In the genomic region with DNA sequence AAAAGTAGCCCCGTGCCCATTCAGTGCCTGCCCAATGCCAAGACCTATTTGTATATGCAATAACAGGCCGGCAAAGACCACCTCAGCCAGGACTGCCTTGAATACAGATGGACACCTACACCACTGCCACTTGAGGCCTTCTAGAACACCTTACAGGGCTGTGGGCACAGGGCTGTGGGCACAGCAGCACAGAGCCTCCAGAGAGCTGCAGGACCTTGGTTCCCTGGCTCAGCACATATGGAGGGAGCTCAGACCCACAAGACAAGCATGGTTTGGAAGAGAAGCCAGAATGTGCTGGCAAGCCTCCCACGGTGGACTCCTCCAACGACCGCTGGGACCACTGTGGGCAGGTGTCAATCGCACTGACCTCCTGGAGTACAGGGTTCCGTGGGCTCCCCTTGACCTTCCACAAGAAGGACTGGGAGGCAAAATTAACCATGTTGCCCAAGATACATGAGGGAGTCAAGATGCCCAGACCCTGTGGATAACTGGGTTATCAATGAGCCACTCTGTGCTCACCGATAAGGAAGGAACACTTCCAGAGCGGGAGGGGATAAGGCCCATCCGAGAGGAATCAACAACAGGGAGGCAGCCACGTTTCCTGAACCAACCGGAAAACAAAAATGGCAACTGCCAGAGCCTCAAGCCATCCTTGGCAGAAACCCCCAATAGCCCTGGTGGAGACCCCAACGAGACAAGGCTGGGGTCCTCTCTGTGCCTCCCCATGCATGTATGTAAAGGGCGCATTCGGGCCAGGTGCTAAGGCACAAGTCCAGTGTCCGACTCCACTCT, we compare ENCODE assay signal across 9 mouse cellular contexts. TPM values are rescaled to one million over a fixed set of nuclear protein-coding genes. Genes with fewer than 3 reads are reported as not detected.
A peak's percentile ranks its signal among the peaks of the same experiment; 100 is the strongest.
DNase-seq lines count a peak whose midpoint lies in the region; ATAC-seq lines count a peak whose summit lies in the region.
"Had no signal": no experiment of that assay in that cellular context is flagged by ENCODE, and none has a peak within 500 bp of the region (broad histone marks: within the 10 kb centered on the region; RNA-seq: fewer than 3 reads in every experiment).

No protein-coding gene starts in this region.

- peaks cover 3% of the 10 kb centered on the region for H3K27me3 ChIP-seq in heart, embryonic 13.5 days (replicated peaks)
- H3K27me3 ChIP-seq in forebrain, embryonic 14.5 days (replicated peaks; ENCODE audit: control insufficient read depth, insufficient read depth, low read length): no peaks in the 10 kb centered on the region
- H3K27me3 ChIP-seq in liver, embryonic 15.5 days: peaks cover 56% of the 10 kb centered on the region

- 59% methylated on average over 16 of the region's 16 CpGs for WGBS in heart, embryonic 13.5 days
- WGBS in forebrain, embryonic 14.5 days: 65% methylated on average over 16 of the region's 16 CpGs
- WGBS in liver, embryonic 15.5 days (ENCODE audit: insufficient replicate concordance): 69% methylated on average over 16 of the region's 16 CpGs

- H3K4me3 ChIP-seq in heart, embryonic 13.5 days: 0 out of 2 replicates have a peak overlapping the region, but pooled peaks have one; percentile 13
- H3K4me3 ChIP-seq in forebrain, embryonic 14.5 days (ENCODE audit: low read depth, low read length): peak overlapping the region; percentile 74; the same call in 1 of the 2 replicates
- no peak overlapping the region for H3K4me3 ChIP-seq in liver, embryonic 15.5 days (replicated peaks)

- H3K9ac ChIP-seq in heart, embryonic 13.5 days: peak overlapping the region; percentile 88; the same call in 1 of the 2 replicates
- H3K9ac ChIP-seq in forebrain, embryonic 14.5 days (ENCODE audit: low read length): peak overlapping the region; percentile 51
- H3K9ac ChIP-seq in liver, embryonic 15.5 days: no peak overlapping the region

- peak overlapping the region; percentile 96 for H3K4me2 ChIP-seq in heart, embryonic 13.5 days
- H3K4me2 ChIP-seq in forebrain, embryonic 14.5 days (ENCODE audit: low read length): peak overlapping the region; percentile 97
- peak overlapping the region; percentile 40; the same call in 1 of the 2 replicates for H3K4me2 ChIP-seq in liver, embryonic 15.5 days

- peaks cover 83% of the 10 kb centered on the region for H3K4me1 ChIP-seq in heart, embryonic 13.5 days
- peaks cover 46% of the 10 kb centered on the region for H3K4me1 ChIP-seq in forebrain, embryonic 14.5 days (ENCODE audit: control insufficient read depth, insufficient read depth, low read length)
- H3K4me1 ChIP-seq in liver, embryonic 15.5 days (replicated peaks): peaks cover 76% of the 10 kb centered on the region

- H3K27ac ChIP-seq in heart, embryonic 13.5 days (replicated peaks): no peak overlapping the region
- H3K27ac ChIP-seq in forebrain, embryonic 14.5 days (ENCODE audit: low read depth, low read length): no peak overlapping the region
- no peak overlapping the region for H3K27ac ChIP-seq in liver, embryonic 15.5 days (replicated peaks)
- H3K27ac ChIP-seq: macrophage had no signal

- intact Hi-C loops in heart, postnatal 36 days (cut with DNase I): loop anchor here (2.0 kb wide), 1 partner anchor 27 kb away; no protein-coding TSS in a partner anchor
- intact Hi-C loops in gastrocnemius, postnatal 14 days (cut with DNase I; ENCODE audit: low total_unique reads): no loop called here

- no peaks in the 10 kb centered on the region for H3K36me3 ChIP-seq in heart, embryonic 13.5 days
- H3K36me3 ChIP-seq in forebrain, embryonic 14.5 days (ENCODE audit: control insufficient read depth, insufficient read depth, low read length): no peaks in the 10 kb centered on the region
- no peaks in the 10 kb centered on the region for H3K36me3 ChIP-seq in liver, embryonic 15.5 days (replicated peaks)

- no peaks in the 10 kb centered on the region for H3K9me3 ChIP-seq in heart, embryonic 13.5 days
- no peaks in the 10 kb centered on the region for H3K9me3 ChIP-seq in forebrain, embryonic 14.5 days (replicated peaks; ENCODE audit: control insufficient read depth, low read length)
- H3K9me3 ChIP-seq in liver, embryonic 15.5 days (replicated peaks): no peaks in the 10 kb centered on the region

- ATAC-seq in heart, embryonic 13.5 days (ENCODE audit: extremely low read depth, insufficient number of reproducible peaks, low FRiP score, low TSS enrichment): no peak
- ATAC-seq in forebrain, embryonic 14.5 days: no peak
- no peak for ATAC-seq in liver, embryonic 15.5 days (ENCODE audit: insufficient read depth)
- ATAC-seq in megakaryocyte, adult 5-6 weeks (ENCODE audit: poor library complexity, severe bottlenecking): no peak

- no peak for DNase-seq in heart, postnatal 36 days
- DNase-seq in cerebellum, postnatal 14 days: peak; percentile 62 to 70
- DNase-seq in forebrain, embryonic 14.5 days (ENCODE audit: low spot score): no peak
- DNase-seq in ovary, postnatal 36 days (ENCODE audit: low spot score): no peak
- DNase-seq in gastrocnemius, postnatal 14 days: no peak

RNA-seq across cellular contexts. Expression of a gene that starts 3.7 kb away (rescaled TPM):
- polyA plus RNA-seq in heart, embryonic 13.5 days (2015; fragmentation: Nextera tagmentation; extraction: Ambion mirVana): 4.9 and 5.8 TPM in 2 replicates
- total RNA-seq in heart, postnatal 36 days (2021): 10 to 100 TPM; 33.6 to 38.9 TPM
- polyA plus RNA-seq in forebrain, embryonic 14.5 days (2014; fragmentation: Nextera tagmentation; extraction: Ambion mirVana): 13.6 and 14.5 TPM in 2 replicates
- 1.1 and 1.4 TPM in 2 replicates for polyA plus RNA-seq in liver, embryonic 15.5 days (2015; fragmentation: Nextera tagmentation; extraction: Ambion mirVana)
- 0.04 and 0.05 TPM in 2 replicates for total RNA-seq in megakaryocyte, adult 5-6 weeks (2015)
- 0.11 and 0.37 TPM in 2 replicates for total RNA-seq in megakaryocyte, adult 5-6 weeks (2017)
- total RNA-seq in gastrocnemius, postnatal 14 days (2021): 1 to 10 TPM; 5.4 to 5.7 TPM

RNA-seq across cellular contexts. Expression of a gene that starts 34.5 kb away (rescaled TPM):
- 0.71 and 1.1 TPM in 2 replicates for polyA plus RNA-seq in heart, embryonic 13.5 days (2015; fragmentation: Nextera tagmentation; extraction: Ambion mirVana)
- 1 to 10 TPM in 1 of 2 experiments, under 1 TPM in 1; 0.94 to 1.6 TPM for total RNA-seq in heart, postnatal 36 days (2021)
- polyA plus RNA-seq in forebrain, embryonic 14.5 days (2014; fragmentation: Nextera tagmentation; extraction: Ambion mirVana): 1.0 and 1.4 TPM in 2 replicates
- polyA plus RNA-seq in liver, embryonic 15.5 days (2015; fragmentation: Nextera tagmentation; extraction: Ambion mirVana): 0.03 and 0.09 TPM in 2 replicates
- total RNA-seq in megakaryocyte, adult 5-6 weeks (2015): not detected in 2 replicates
- not detected in 2 replicates for total RNA-seq in megakaryocyte, adult 5-6 weeks (2017)
- total RNA-seq in gastrocnemius, postnatal 14 days (2021): 1 to 10 TPM in 1 of 2 experiments, under 1 TPM in 1; 0.55 to 1.2 TPM
- polyA plus RNA-seq: macrophage had no signal

Comparison
In these comparisons a context has a peak if more than half of its experiments do, and no peak if none do; other contexts are left out.
1. H3K4me2 ChIP-seq: peak in every context shown above with its lines; median percentile 97 in forebrain, embryonic 14.5 days; 96 in heart, embryonic 13.5 days; 40 in liver, embryonic 15.5 days.
2. DNase-seq: peak in cerebellum, postnatal 14 days (2 of 2); none in heart, postnatal 36 days (0 of 2), forebrain, embryonic 14.5 days (single experiment), ovary, postnatal 36 days (single experiment) and gastrocnemius, postnatal 14 days (single experiment).
3. RNA of a gene that starts 3.7 kb away (total RNA-seq): 33.6 to 38.9 TPM in heart, postnatal 36 days and 5.4 to 5.7 TPM in gastrocnemius, postnatal 14 days; 0.04 to 0.37 TPM in megakaryocyte, adult 5-6 weeks; every median in the first group is over 4 times any median in the second.